Mouse (Mus musculus) kidney, adult 11 months (tissue): ENCODE results near the gene Degs1.
"Not testable (repeated sequence)": the region's sequence is repeated elsewhere in the genome, so short reads cannot be mapped to it uniquely, and the experiment has no call there.

Experiments
- DNase-seq: peaks from one replicate; pipeline ENCODE4 v3.0.0; 2022

The Degs1 gene

GRCm38 (mm10) chr1:182282091-182283075 lies at the start of gene Degs1:
TSS of gene Degs1 (minus strand) at chr1:182282804.
- DNase-seq: peak; percentile 97

GRCm38 (mm10) chr1:182325919-182326318 lies 43.3 kb upstream of the Degs1 start:
- DNase-seq: no peak

GRCm38 (mm10) chr1:182324552-182324951 lies 41.9 kb upstream of the Degs1 start:
- DNase-seq: no peak

GRCm38 (mm10) chr1:182323139-182323538 lies 40.5 kb upstream of the Degs1 start:
- no peak for DNase-seq

GRCm38 (mm10) chr1:182314201-182314600 lies 31.6 kb upstream of the Degs1 start:
- DNase-seq: no peak

- DNase-seq: no peak
These were observed 30.6 kb upstream of the Degs1 start for GRCm38 (mm10) chr1:182313181-182313580.

GRCm38 (mm10) chr1:182311376-182311775 lies 28.8 kb upstream of the Degs1 start:
- DNase-seq: no peak

GRCm38 (mm10) chr1:182310316-182310715 lies 27.7 kb upstream of the Degs1 start:
- no peak for DNase-seq

- no peak for DNase-seq
These were observed 26.8 kb upstream of the Degs1 start for GRCm38 (mm10) chr1:182309403-182309802.

- DNase-seq: no peak
These were observed 20.3 kb upstream of the Degs1 start for GRCm38 (mm10) chr1:182302916-182303315.

- no peak for DNase-seq
These were observed 19.7 kb upstream of the Degs1 start for GRCm38 (mm10) chr1:182302176-182302870.

GRCm38 (mm10) chr1:182297821-182298220 lies 15.2 kb upstream of the Degs1 start:
- no peak for DNase-seq

GRCm38 (mm10) chr1:182297246-182297645 lies 14.6 kb upstream of the Degs1 start:
- no peak for DNase-seq

GRCm38 (mm10) chr1:182296816-182297215 lies 14.2 kb upstream of the Degs1 start:
- DNase-seq: no peak

GRCm38 (mm10) chr1:182296141-182296540 lies 13.5 kb upstream of the Degs1 start:
- DNase-seq: no peak

GRCm38 (mm10) chr1:182292291-182292690 lies 9.7 kb upstream of the Degs1 start:
- DNase-seq: no peak

GRCm38 (mm10) chr1:182290741-182291140 lies 8.1 kb upstream of the Degs1 start:
- DNase-seq: not testable (repeated sequence)

- no peak for DNase-seq
These were observed 7.2 kb upstream of the Degs1 start for GRCm38 (mm10) chr1:182289781-182290180.

GRCm38 (mm10) chr1:182288601-182289000 lies 6.0 kb upstream of the Degs1 start:
- no peak for DNase-seq

GRCm38 (mm10) chr1:182287781-182288180 lies 5.2 kb upstream of the Degs1 start:
- no peak for DNase-seq

- DNase-seq: no peak
These were observed 2.2 kb upstream of the Degs1 start for GRCm38 (mm10) chr1:182284795-182285194.

GRCm38 (mm10) chr1:182283231-182283630 lies 627 bp upstream of the Degs1 start:
- DNase-seq: no peak

GRCm38 (mm10) chr1:182281251-182281711 lies 1.3 kb downstream of the Degs1 start:
- DNase-seq: no peak

- no peak for DNase-seq
These were observed 2.0 kb downstream of the Degs1 start for GRCm38 (mm10) chr1:182280577-182280976.
